Mouse (Mus musculus) frontal cortex, adult 2 months (tissue): ENCODE measurements at regions not wholly inside any gene's neighbourhood (a gene's known extent, or its start where the extent isn't known, plus 50 kb on each side); places are given as distances from the start of the nearest gene placed in this dataset.
"Not testable (repeated sequence)": the region's sequence is repeated elsewhere in the genome, so short reads cannot be mapped to it uniquely, and the experiment has no call there.

Source experiments
- DNase-seq, 2 experiments: peaks; one replicate each; pipeline ENCODE4 v3.0.0; 2022; ENCODE audit warnings: low spot score in 1 of 2; ENCODE audit errors: extremely low spot score in 1 of 2

DNA sequence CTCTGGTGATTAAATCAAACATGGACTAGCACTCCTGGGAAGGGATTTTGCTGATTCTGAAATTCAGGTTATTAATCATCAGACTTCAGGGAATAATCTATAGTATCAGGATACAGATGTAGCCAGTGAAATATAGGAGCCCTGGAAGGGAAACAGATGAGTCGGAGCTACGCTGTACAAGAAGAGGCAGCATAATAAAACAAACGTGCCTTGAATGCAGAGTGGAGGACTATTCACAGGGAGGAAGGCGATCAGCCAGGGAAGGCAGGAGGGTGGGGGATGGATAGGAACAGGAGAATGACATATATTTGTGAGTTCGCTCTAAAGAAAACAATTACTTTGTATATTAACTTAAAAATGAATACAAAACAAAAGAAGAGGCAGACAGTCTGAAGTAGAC, 286.6 kb upstream of the Got2 start:
- DNase-seq, result no peak

DNA sequence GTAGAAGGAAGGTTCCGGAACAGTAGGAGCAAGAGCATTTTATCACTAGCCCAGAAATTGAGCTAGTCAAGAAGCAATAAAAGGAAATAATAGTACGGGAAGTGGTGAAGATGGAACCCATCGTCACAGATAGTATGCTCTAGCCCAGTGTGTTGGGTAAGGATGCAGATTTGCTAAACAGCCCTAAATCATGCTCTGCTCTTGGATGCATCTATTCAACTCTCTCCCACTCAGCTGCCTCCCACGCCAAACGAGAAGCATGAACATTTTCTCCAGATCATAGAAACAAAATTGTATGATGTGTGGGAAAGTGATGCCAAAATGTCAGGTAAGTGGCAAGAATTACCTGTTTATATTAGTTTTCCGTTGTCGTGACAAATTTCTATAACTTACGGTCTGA, 276.6 kb upstream of the Got2 start:
- DNase-seq, result peak in 1 of 2 experiments; percentile 31

- DNase-seq, result no peak
Measured at GRCm38 (mm10) chr8:96159899-96160298, 271.6 kb upstream of the Got2 start.

GRCm38 (mm10) chr8:96152496-96153250, 264.3 kb upstream of the Got2 start:
- DNase-seq, result peak; percentile 16 to 71

GRCm38 (mm10) chr8:96152056-96152455, 263.7 kb upstream of the Got2 start:
- DNase-seq, result peak; percentile 59 to 75

GRCm38 (mm10) chr8:96151065-96151472, 262.7 kb upstream of the Got2 start:
- peak; percentile 54 to 70 for DNase-seq

DNA sequence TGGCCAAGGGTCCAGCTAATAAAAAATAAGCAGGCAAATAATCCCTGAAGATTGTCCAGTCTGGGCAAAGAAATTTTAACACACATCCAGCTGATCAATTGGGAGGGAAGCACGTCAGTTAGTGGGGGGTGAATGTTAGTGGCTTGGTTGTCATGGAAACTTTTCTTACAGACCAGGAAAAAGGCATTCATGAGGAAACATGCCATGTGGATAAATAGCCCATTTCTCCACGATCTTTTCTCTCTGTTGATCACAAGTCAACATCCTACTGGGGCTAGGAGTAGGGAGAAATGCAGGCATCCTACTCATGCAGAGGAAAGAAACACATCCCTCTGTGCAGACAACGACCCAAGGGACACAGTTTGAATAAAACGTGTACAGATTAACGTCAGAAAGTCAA, 243.8 kb upstream of the Got2 start:
- no peak for DNase-seq

- no peak for DNase-seq
Measured at GRCm38 (mm10) chr8:96128329-96128728, 240.0 kb upstream of the Got2 start.

GRCm38 (mm10) chr8:96100817-96101216, 212.5 kb upstream of the Got2 start:
- no peak for DNase-seq

DNA sequence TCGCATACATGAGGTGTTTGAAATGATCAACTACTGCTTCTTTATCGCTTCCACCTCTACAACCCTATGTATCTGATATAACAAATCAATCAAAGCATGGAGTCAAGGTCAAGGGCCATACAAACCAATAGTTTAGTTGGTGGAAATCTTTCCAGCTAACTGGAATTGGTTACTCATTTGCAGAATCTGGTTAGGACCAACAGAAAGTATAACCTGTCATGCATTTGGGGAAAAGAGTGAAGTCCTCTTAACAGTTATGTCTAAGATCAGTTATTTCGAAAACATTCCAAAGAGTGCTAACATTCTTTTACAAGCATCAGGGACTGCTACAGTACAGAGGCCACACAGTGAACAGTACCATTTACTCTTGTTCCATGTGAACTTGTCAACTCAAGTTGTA, 204.6 kb upstream of the Got2 start:
- DNase-seq, result no peak

DNA sequence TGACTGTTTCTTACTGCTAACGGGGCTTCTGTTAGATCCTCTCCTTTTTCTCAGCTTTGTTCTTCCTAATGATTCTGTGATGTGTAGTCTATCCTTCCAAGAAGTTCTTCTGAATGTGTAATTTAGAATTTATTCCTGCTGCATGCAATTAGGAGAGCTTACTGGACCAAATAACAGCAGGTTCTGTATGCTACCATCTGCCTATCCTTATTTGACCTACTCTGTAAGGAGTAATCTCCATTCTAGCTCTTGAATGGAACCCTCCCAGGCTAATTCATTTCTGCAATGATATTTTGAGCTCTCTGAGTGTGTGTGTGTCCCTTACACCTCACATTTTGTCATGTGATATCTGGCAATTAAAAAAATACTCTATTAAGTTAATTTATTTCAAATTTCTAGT, 201.9 kb upstream of the Got2 start:
- DNase-seq, result no peak

- DNase-seq, result no peak
Measured at GRCm38 (mm10) chr8:96068306-96068705, 180.0 kb upstream of the Got2 start.

DNA sequence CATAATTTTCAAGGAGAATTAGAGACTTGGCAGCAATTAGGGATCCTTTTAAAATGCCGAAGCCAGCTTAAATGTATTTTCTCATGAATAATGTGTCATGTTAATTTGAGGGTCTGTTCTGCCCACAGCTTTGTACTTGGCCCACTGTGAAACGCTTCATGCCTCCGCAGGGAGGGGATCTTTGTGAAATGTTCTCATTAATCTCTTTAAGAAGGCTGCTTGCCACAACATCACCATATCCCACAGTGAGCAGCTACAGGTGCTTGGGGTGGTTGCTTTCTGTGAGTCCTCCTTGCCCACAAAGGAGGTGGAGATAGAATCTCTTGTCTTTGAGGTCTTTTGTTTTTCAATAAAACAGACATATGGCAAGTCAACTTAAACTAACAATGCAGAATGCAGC, 159.3 kb upstream of the Got2 start:
- DNase-seq, result peak in 1 of 2 experiments; percentile 5

DNA sequence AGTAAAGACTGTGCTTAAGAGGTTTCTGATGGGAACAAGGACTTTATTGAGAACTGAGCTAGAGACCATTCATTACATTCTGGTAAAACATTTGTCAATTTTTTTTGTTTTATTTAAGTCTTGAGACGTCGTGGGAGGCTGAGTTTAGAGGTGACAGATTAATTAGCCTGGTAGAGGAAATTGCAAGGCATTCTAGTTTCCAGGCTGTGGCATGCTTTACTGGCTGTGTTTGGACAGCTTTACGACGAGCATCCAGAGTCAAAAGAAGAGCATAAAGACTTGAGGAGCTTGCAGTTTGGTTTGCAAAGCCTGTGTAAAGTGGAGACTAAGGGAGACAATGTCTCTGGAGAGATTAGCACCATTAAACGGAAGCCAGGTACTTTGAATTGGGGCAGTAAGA, 154.0 kb upstream of the Got2 start:
- no peak for DNase-seq

- no peak for DNase-seq
Measured at GRCm38 (mm10) chr8:96040216-96040615, 151.9 kb upstream of the Got2 start.

DNA sequence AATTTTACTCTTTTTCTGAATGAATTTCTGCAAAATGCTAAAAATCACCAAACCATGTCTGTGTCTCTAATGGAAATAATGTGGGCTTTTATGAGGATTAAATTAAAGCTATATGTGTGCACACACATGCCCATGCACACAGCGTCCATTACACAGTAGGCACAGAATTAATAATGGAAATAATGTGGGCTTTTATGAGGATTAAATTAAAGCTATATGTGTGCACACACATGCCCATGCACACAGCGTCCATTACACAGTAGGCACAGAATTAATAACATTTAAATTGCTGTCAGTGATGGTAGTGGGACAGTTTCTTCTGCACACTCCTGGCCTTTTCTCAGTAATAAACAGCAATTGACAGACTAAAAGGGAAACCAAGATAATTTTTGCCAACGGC, 130.4 kb upstream of the Got2 start:
- DNase-seq, result not testable (repeated sequence)

- peak in 1 of 2 experiments; percentile 7 for DNase-seq
Measured at GRCm38 (mm10) chr8:96012002-96012401, 123.7 kb upstream of the Got2 start.

GRCm38 (mm10) chr8:95991826-95992463, 103.6 kb upstream of the Got2 start:
- DNase-seq, result no peak

DNA sequence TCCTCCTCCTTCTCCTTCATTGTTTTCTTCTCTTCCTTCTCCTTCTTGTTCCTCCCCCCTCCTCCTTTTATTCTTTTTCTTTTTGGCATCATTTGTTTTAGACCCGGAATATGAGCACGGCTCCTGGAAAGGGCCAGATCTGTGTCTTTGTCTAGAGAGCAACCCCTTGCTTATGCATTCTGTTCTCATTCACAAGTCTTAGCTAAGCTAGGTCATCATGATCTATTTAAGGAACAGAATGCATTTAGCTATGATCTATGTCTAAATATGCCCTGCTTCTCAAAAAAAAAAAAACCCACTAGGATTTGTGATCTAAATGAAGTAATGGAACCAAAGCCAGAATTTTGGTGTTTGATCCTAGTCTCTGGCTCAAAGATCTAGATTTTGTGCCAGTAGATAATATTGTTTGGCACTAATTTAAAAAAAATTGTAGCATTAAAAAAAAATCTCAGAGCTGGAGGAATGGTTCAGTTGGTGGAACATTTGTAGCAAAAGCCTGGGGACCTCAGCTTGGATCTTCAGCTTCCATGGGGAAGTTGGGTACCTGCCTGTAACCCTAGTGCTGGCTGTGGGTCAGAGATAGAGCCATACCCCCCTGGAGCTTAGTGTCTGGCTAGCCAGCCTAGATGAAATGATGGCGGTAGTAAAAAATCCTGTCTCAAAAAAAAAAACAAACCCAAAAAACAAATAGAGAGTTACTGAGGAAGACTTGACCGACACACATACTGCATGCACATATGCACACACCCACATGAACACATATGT, 100.5 kb upstream of the Got2 start:
- no peak for DNase-seq

- DNase-seq, result no peak
Measured at GRCm38 (mm10) chr8:95987011-95987440, 98.7 kb upstream of the Got2 start.

DNA sequence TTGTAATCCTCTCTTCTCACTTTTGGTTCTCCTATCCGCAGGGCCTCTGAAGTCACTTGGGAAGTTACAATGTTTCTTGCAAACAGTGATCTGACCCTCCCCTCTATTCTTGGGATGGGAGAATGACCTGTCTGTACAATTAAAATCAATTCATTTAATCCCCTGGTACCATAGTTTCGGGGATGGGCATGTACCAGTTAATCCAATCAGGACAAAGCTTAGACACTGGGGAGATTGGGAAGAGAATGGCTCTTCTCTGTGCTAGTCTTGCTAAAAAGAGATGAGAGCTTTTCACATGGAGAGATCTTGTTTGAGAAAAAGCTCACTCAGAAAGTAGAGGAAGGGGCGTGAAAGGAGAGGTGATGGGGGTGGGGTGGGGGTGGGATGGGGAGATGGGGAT, 98.1 kb upstream of the Got2 start:
- DNase-seq, result no peak

DNA sequence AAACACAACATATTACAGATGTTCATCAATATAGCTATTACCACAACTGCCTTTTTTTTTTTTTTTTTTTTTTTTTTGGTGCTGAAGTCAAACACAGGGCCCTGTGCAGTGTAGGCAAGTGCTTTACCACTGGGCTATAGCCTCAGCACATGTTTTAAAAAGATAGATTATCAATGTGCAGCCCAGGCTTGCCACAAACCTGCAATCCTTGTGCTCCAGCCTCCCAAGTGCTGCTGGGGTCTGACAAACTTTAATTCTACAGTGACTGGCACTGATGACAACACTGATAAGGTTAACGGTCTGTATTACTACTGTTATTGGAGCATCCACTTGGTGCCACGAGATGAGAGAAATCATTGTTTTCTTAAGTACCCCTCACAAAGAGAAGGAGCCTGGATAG, 95.3 kb upstream of the Got2 start:
- DNase-seq, result no peak
